Mouse (Mus musculus) ES-E14 (cell line): ENCODE measurements around the gene Hdac4. TPM values are rescaled to one million over a fixed set of nuclear protein-coding genes. Genes with fewer than 3 reads are reported as not detected.

ENCODE experiments used
- DNase-seq: peaks from one replicate; pipeline ENCODE4 v3.0.0-alpha.2; 2013; ENCODE audit warnings: low read depth, low spot score
- H3K27ac ChIP-seq: 2 replicates; pipeline ENCODE4 v1.5.1; 2012; ENCODE audit warnings: low read depth, mild to moderate bottlenecking, low read length, moderate library complexity, mixed read lengths; ENCODE audit not compliant: poor library complexity, insufficient read depth, severe bottlenecking
- H3K36me3 ChIP-seq: 2 replicates; pipeline ENCODE4 v1.6.1; 2012; ENCODE audit warnings: mild to moderate bottlenecking, low read length, moderate library complexity, mixed read lengths; ENCODE audit not compliant: control insufficient read depth, poor library complexity, insufficient read depth, severe bottlenecking
- H3K4me1 ChIP-seq, 2 experiments: fragments of 150-350 bp in 1 of 2; sonication (generic) in 1 of 2; 2 replicates each; pipeline ENCODE4 v1.6.1; 2012; ENCODE audit warnings: low read length in 2 of 2, mild to moderate bottlenecking in 1 of 2, mixed read lengths in 1 of 2; ENCODE audit not compliant: control insufficient read depth in 2 of 2, insufficient read depth in 2 of 2, poor library complexity in 1 of 2
- H3K4me3 ChIP-seq, 2 experiments: fragments of 150-350 bp in 1 of 2; sonication (generic) in 1 of 2; 2 replicates each; pipeline ENCODE4 v1.5.1; 2012; ENCODE audit warnings: low read length in 2 of 2, low read depth in 1 of 2, mild to moderate bottlenecking in 1 of 2, mixed read lengths in 1 of 2; ENCODE audit not compliant: insufficient read depth in 1 of 2, poor library complexity in 1 of 2, severe bottlenecking in 1 of 2
- H3K9ac ChIP-seq: 2 replicates; pipeline ENCODE4 v1.6.1; 2012; ENCODE audit warnings: low read depth, mild to moderate bottlenecking, low read length, mixed read lengths; ENCODE audit not compliant: poor library complexity, insufficient read depth, severe bottlenecking
- H3K9me3 ChIP-seq: fragments of 150-350 bp; sonication (generic); 2 replicates; pipeline ENCODE4 v1.6.1; 2012; ENCODE audit warnings: low read depth, mild to moderate bottlenecking, low read length; ENCODE audit not compliant: control insufficient read depth, insufficient read depth
- CHD2 ChIP-seq: IDR thresholded peaks from 2 replicates; pipeline ENCODE4 v1.6.1; 2014; ENCODE audit warnings: mild to moderate bottlenecking, low read depth, low read length, inconsistent platforms
- HCFC1 ChIP-seq: IDR thresholded peaks from 2 replicates; pipeline ENCODE4 v1.6.1; 2012; ENCODE audit warnings: low read length, inconsistent platforms, borderline replicate concordance; ENCODE audit not compliant: insufficient read depth
- MAFK ChIP-seq: IDR thresholded peaks from 2 replicates; pipeline ENCODE4 v1.6.1; 2014; ENCODE audit warnings: mild to moderate bottlenecking, low read depth, low read length, inconsistent platforms; ENCODE audit not compliant: insufficient read depth
- ZC3H11A ChIP-seq: IDR thresholded peaks from 2 replicates; pipeline ENCODE4 v1.6.1; 2012; ENCODE audit warnings: low read depth, mild to moderate bottlenecking, inconsistent platforms, low read length, borderline replicate concordance
- ZNF384 ChIP-seq: IDR thresholded peaks from 2 replicates; pipeline ENCODE4 v1.6.1; 2012; ENCODE audit warnings: low read depth, low read length, inconsistent platforms
- in situ Hi-C, 2 experiments: fragments of 600-800 bp; cut with MboI; formaldehyde crosslinking; loops; one replicate each; pipeline ENCODE4 v1.15.1; 2025; ENCODE audit warnings: low sequenced_read_pairs in 2 of 2, inconsistent platforms in 1 of 2; ENCODE audit not compliant: unreplicated experiment in 2 of 2
- total RNA-seq: library from RNA; depleted of rRNA; stranded (reverse); fragments of 300-350 nt; gene quantifications from 2 replicates; pipeline ENCODE4 v1.2.3, GENCODE M21; 2012

Gene Hdac4
- total RNA-seq, 1 experiment = 24.1 TPM

- no peak for TF ChIP-seq ZNF384
- TF ChIP-seq HCFC1 = no peak
- no peak for TF ChIP-seq CHD2
- no peak for TF ChIP-seq MAFK
- no peak for TF ChIP-seq ZC3H11A
- no peak for DNase-seq
- Histone ChIP-seq H3K9ac (no peak overlapping the region), H3K9me3 (no peaks in the 10 kb centered on the region), H3K4me1 (peaks cover 0 to 6% of the 10 kb centered on the region in 2 experiments; a peak in 1 of 4 replicates), H3K36me3 (peaks cover 42% of the 10 kb centered on the region), H3K4me3 (no peak overlapping the region), H3K27ac (no peak overlapping the region)
- in situ Hi-C loops = no loop called here
These were observed 230.8 kb downstream of the Hdac4 start for GRCm38 (mm10) chr1:91964486-91965335.

DNA sequence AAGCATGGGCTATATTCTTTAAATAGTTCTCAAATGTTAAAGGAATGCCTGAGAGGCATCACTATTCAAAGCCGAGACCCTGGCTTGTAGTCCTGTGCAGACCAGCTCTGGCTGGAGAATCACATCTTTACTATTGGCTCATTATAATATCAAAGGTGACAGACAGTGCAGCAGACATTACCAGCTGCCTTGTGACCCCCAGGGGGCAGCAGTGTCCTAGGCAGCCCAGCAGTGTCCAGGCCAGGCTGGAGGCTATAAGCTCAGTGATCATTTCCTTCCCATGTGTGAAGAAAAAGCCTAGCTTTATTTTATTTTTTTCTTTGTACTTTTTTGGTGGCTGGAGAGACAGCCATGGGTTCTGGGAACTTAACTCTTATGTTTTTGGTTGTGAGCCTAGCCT lies 233.2 kb downstream of the Hdac4 start:
- in situ Hi-C loops = no loop called here
- peak; percentile 20 for DNase-seq
- no peak overlapping the region for H3K27ac ChIP-seq
- peaks cover 43% of the 10 kb centered on the region for H3K36me3 ChIP-seq
- H3K4me3 ChIP-seq = no peak overlapping the region
- no peak for TF ChIP-seq CHD2
- no peak for TF ChIP-seq ZC3H11A
- TF ChIP-seq HCFC1 = no peak
- TF ChIP-seq MAFK = no peak
- no peak for TF ChIP-seq ZNF384
- H3K4me1 ChIP-seq = peaks cover 0 to 6% of the 10 kb centered on the region in 2 experiments; a peak in 1 of 4 replicates
- H3K9ac ChIP-seq = no peak overlapping the region
- no peaks in the 10 kb centered on the region for H3K9me3 ChIP-seq

DNA sequence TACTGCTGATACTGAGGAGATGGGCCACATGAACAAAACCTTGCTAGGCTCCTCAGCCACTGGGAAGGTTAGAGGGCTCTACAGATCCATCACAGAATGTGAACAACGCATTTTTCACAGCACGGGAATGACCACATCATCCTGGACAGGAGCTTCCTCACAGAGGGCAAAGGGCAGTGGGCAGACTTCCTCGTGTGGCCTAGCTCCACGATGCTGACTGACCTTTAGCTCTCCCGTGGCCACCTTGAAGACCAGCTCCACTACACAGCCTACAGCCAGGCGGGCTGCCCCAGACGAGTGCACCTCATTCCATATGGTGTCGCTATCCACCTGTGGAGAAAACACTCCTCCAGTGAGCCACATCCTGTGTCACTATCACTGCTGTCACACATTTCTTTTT lies 234.3 kb downstream of the Hdac4 start:
- Histone ChIP-seq H3K4me1 (peaks cover 0 to 6% of the 10 kb centered on the region in 2 experiments; a peak in 1 of 4 replicates), H3K4me3 (no peak overlapping the region), H3K9me3 (no peaks in the 10 kb centered on the region), H3K27ac (no peak overlapping the region), H3K9ac (no peak overlapping the region), H3K36me3 (peaks cover 44% of the 10 kb centered on the region)
- in situ Hi-C loops = no loop called here
- TF ChIP-seq MAFK = no peak
- no peak for TF ChIP-seq ZC3H11A
- no peak for TF ChIP-seq ZNF384
- TF ChIP-seq HCFC1 = no peak
- no peak for TF ChIP-seq CHD2
- no peak for DNase-seq

DNA sequence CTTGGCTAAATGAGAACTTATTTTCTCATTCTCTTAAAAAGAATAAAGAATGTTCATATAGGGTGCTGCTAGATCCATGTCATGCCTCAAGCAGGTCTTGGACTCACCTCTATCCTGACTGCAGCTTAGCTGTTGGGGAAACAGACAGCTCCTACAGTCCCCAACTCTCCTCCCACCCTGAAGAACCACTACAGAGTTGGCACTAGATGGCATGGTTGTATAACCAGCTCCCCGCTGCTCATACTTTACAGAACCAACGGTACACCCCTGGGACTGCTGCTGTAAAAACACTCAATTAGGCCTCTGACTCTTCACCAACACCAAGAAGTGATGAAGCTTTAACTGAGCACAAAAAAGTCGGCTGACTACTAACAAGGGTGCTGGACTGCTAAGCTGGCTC lies 235.6 kb downstream of the Hdac4 start:
- TF ChIP-seq ZC3H11A (no peak), ZNF384 (no peak), MAFK (no peak), CHD2 (no peak), HCFC1 (no peak)
- no peak for DNase-seq
- in situ Hi-C loops = no loop called here
- Histone ChIP-seq H3K36me3 (peaks cover 52% of the 10 kb centered on the region), H3K9ac (no peak overlapping the region), H3K27ac (no peak overlapping the region), H3K4me3 (no peak overlapping the region), H3K9me3 (no peaks in the 10 kb centered on the region), H3K4me1 (peaks cover 0 to 6% of the 10 kb centered on the region in 2 experiments; a peak in 1 of 4 replicates)

GRCm38 (mm10) chr1:91959044-91959443 lies 236.5 kb downstream of the Hdac4 start:
- no peaks in the 10 kb centered on the region for H3K9me3 ChIP-seq
- TF ChIP-seq ZC3H11A (no peak), ZNF384 (no peak), HCFC1 (no peak), MAFK (no peak), CHD2 (no peak)
- no peak overlapping the region for H3K9ac ChIP-seq
- no peak overlapping the region for H3K27ac ChIP-seq
- H3K4me1 ChIP-seq = peaks cover 0 to 6% of the 10 kb centered on the region in 2 experiments; a peak in 1 of 4 replicates
- no peak for DNase-seq
- no peak overlapping the region for H3K4me3 ChIP-seq
- in situ Hi-C loops = no loop called here
- peaks cover 50% of the 10 kb centered on the region for H3K36me3 ChIP-seq
